Comparison of ENCODE assay signal across 13 mouse cellular contexts in genomic region chr5:131305223-131305622, GRCm38 (mm10). TPM values are rescaled to one million over a fixed set of nuclear protein-coding genes. Genes with fewer than 3 reads are reported as not detected.
DNase-seq lines count a peak whose midpoint lies in the region; ATAC-seq and TF ChIP-seq lines count a peak whose summit lies in the region.
"Had no signal": no experiment of that assay in that cellular context is flagged by ENCODE, and none has a peak within 500 bp of the region (broad histone marks: within the 10 kb centered on the region; RNA-seq: fewer than 3 reads in every experiment).

No protein-coding gene starts in this region.

- no peak for TF ChIP-seq POLR2A in thymus, adult 2 months (IDR thresholded peaks at IDR 0.05; ENCODE audit: control insufficient read depth, extremely low read depth, insufficient read depth, low read length, poor library complexity)

- TF ChIP-seq CTCF in left cerebral cortex, adult 2 months (IDR thresholded peaks at IDR 0.05) = no peak
- no peak for TF ChIP-seq CTCF in thymus, adult 2 months (IDR thresholded peaks at IDR 0.05; ENCODE audit: borderline replicate concordance, control insufficient read depth, extremely low read depth, insufficient read depth, low read length, poor library complexity)

- peaks cover 24% of the 10 kb centered on the region for H3K27me3 ChIP-seq in hindbrain, embryonic 12.5 days
- peaks cover 24% of the 10 kb centered on the region for H3K27me3 ChIP-seq in neural tube, embryonic 12.5 days (replicated peaks)
- H3K27me3 ChIP-seq in thymus, adult 2 months (ENCODE audit: control insufficient read depth, insufficient read depth, low read length) = no peaks in the 10 kb centered on the region; the same call in 1 of the 2 replicates

- intact Hi-C loops in left cerebral cortex, adult 2 months (cut with DNase I) = loop anchor here (5.0 kb wide), 1 partner anchor 298 kb away; no protein-coding TSS in a partner anchor
- intact Hi-C loops in left cerebral cortex, postnatal 4 days (cut with DNase I) = loop anchor here (10.0 kb wide), 3 partner anchors 120 to 1050 kb away; partner anchors contain the start of genes Sbds and Tyw1

- 37% methylated on average over 5 of the region's 5 CpGs for WGBS in hindbrain, embryonic 12.5 days
- 50% methylated on average over 5 of the region's 5 CpGs for WGBS in neural tube, embryonic 12.5 days
- 64% methylated on average over 5 of the region's 5 CpGs for WGBS in thymus, adult 2 months

- no peak overlapping the region for H3K27ac ChIP-seq in left cerebral cortex, adult 2 months
- no peak overlapping the region for H3K27ac ChIP-seq in hindbrain, embryonic 12.5 days
- H3K27ac ChIP-seq in neural tube, embryonic 12.5 days = no peak overlapping the region
- H3K27ac ChIP-seq in thymus, adult 2 months (ENCODE audit: control insufficient read depth, insufficient read depth, low read length) = no peak overlapping the region
- H3K27ac ChIP-seq: liver, embryonic 13.5 days had no signal

- no peaks in the 10 kb centered on the region for H3K9me3 ChIP-seq in hindbrain, embryonic 12.5 days (replicated peaks)
- no peaks in the 10 kb centered on the region for H3K9me3 ChIP-seq in neural tube, embryonic 12.5 days
- H3K9me3 ChIP-seq: heart, embryonic 12.5 days; liver, embryonic 13.5 days had no signal

- no peak for ATAC-seq in hindbrain, embryonic 12.5 days (ENCODE audit: low FRiP score)
- no peak for ATAC-seq in neural tube, embryonic 12.5 days (ENCODE audit: low FRiP score, low read depth)
- ATAC-seq: activated CD4-positive, CD25-positive, alpha-beta regulatory T cell, adult 4 months had no signal

- H3K36me3 ChIP-seq in hindbrain, embryonic 12.5 days = no peaks in the 10 kb centered on the region
- no peaks in the 10 kb centered on the region for H3K36me3 ChIP-seq in neural tube, embryonic 12.5 days
- H3K36me3 ChIP-seq in thymus, adult 2 months (ENCODE audit: control insufficient read depth, insufficient read depth, low read length) = no peaks in the 10 kb centered on the region
- H3K36me3 ChIP-seq: heart, embryonic 12.5 days; liver, embryonic 13.5 days had no signal

- H3K4me1 ChIP-seq in hindbrain, embryonic 12.5 days = peaks cover 17% of the 10 kb centered on the region
- H3K4me1 ChIP-seq in neural tube, embryonic 12.5 days = peaks cover 8% of the 10 kb centered on the region
- H3K4me1 ChIP-seq in thymus, adult 2 months (replicated peaks; ENCODE audit: control insufficient read depth, insufficient read depth, low read length) = no peaks in the 10 kb centered on the region
- H3K4me1 ChIP-seq: liver, embryonic 13.5 days had no signal

- H3K9ac ChIP-seq in hindbrain, embryonic 12.5 days = no peak overlapping the region
- no peak overlapping the region for H3K9ac ChIP-seq in neural tube, embryonic 12.5 days
- H3K9ac ChIP-seq: heart, embryonic 12.5 days; liver, embryonic 13.5 days had no signal

- peak; percentile 38 for DNase-seq in cerebellum, adult 9-10 months
- DNase-seq in cerebellum, postnatal 14 days = no peak
- DNase-seq in left cerebral cortex, adult 2 months (ENCODE audit: extremely low spot score in 1 of 2, low spot score in 2 of 2) = no peak
- DNase-seq in left cerebral cortex, postnatal 4 days = no peak
- no peak for DNase-seq in thymus, postnatal 0 days (ENCODE audit: low spot score)
- DNase-seq in thymus, adult 2 months = no peak
- DNase-seq: kidney, adult 11 months; liver, embryonic 13.5 days had no signal

- peak overlapping the region; percentile 70 for H3K4me2 ChIP-seq in hindbrain, embryonic 12.5 days (replicated peaks)
- peak overlapping the region; percentile 94 for H3K4me2 ChIP-seq in neural tube, embryonic 12.5 days (replicated peaks)
- H3K4me2 ChIP-seq: liver, embryonic 13.5 days had no signal

- H3K4me3 ChIP-seq in left cerebral cortex, adult 2 months = peak overlapping the region; percentile 31; the same call in 1 of the 2 replicates
- peak overlapping the region; percentile 57; the same call in 1 of the 2 replicates for H3K4me3 ChIP-seq in hindbrain, embryonic 12.5 days
- H3K4me3 ChIP-seq in neural tube, embryonic 12.5 days = peak overlapping the region; percentile 48
- H3K4me3 ChIP-seq in thymus, adult 2 months (ENCODE audit: control insufficient read depth, insufficient read depth, low read length) = no peak overlapping the region
- H3K4me3 ChIP-seq: liver, embryonic 13.5 days had no signal

RNA-seq across cellular contexts. Expression of gene Galnt17, which starts 3.1 kb away (rescaled TPM):
- 10 to 100 TPM; 36.4 to 38.6 TPM for total RNA-seq in left cerebral cortex, adult 2 months (2021)
- 10 to 100 TPM; 26.8 to 28.9 TPM for total RNA-seq in left cerebral cortex, postnatal 4 days (2021)
- polyA plus RNA-seq in hindbrain, embryonic 12.5 days (2016; fragmentation: Nextera tagmentation; extraction: Ambion mirVana) = 4.6 and 5.6 TPM in 2 replicates
- 5.3 and 6.0 TPM in 2 replicates for polyA plus RNA-seq in neural tube, embryonic 12.5 days (2016; fragmentation: Nextera tagmentation; extraction: Ambion mirVana)
- 0.54 and 0.57 TPM in 2 replicates for polyA plus RNA-seq in thymus, postnatal 0 days (2015; fragmentation: Nextera tagmentation; extraction: Ambion mirVana)
- 2.0 and 2.3 TPM in 2 replicates for polyA plus RNA-seq in thymus, adult 2 months (2012; rRNA removed)
- total RNA-seq: common myeloid progenitor, adult 5-6 weeks had no signal
